Mouse (Mus musculus) lung, embryonic 16.5 days (tissue): Measurements from ENCODE around the gene Bcl6b. TPM values are rescaled to one million over a fixed set of nuclear protein-coding genes. Genes with fewer than 3 reads are reported as not detected.

ENCODE experiments used
- ATAC-seq: fragments of 200-750 bp; cut with Nextera tagmentation; 2 replicates; pipeline ENCODE4 v1.8.0; 2017; ENCODE audit warnings: low read depth, mild to moderate bottlenecking, moderate library complexity
- H3K27ac ChIP-seq: fragments of 300-500 bp; sonication (generic); 2 replicates; pipeline ENCODE4 v1.5.1; 2014; ENCODE audit warnings: mild to moderate bottlenecking, control low read depth, low read length
- H3K27me3 ChIP-seq: fragments of 300-500 bp; sonication (generic); 2 replicates; pipeline ENCODE4 v1.6.1; 2014; ENCODE audit warnings: low read depth, low read length, mixed read lengths; ENCODE audit not compliant: control insufficient read depth, insufficient read depth
- H3K36me3 ChIP-seq: fragments of 300-500 bp; sonication (generic); 2 replicates; pipeline ENCODE4 v1.6.1; 2014; ENCODE audit warnings: low read length; ENCODE audit not compliant: control insufficient read depth, insufficient read depth
- H3K4me1 ChIP-seq: fragments of 300-500 bp; sonication (generic); replicated peaks from 2 replicates; pipeline ENCODE4 v1.6.1; 2014; ENCODE audit warnings: low read length, mixed read lengths; ENCODE audit not compliant: control insufficient read depth, insufficient read depth
- H3K4me2 ChIP-seq: fragments of 300-500 bp; sonication (generic); 2 replicates; pipeline ENCODE4 v1.6.1; 2014; ENCODE audit warnings: low read depth, low read length, control low read depth
- H3K4me3 ChIP-seq: fragments of 300-500 bp; sonication (generic); 2 replicates; pipeline ENCODE4 v1.5.1; 2014; ENCODE audit warnings: mild to moderate bottlenecking, low read length, control low read depth
- H3K9ac ChIP-seq: fragments of 300-500 bp; sonication (generic); 2 replicates; pipeline ENCODE4 v1.6.1; 2014; ENCODE audit warnings: low read length, control low read depth
- H3K9me3 ChIP-seq: fragments of 300-500 bp; sonication (generic); 2 replicates; pipeline ENCODE4 v1.6.1; 2016; ENCODE audit warnings: low read length; ENCODE audit not compliant: control insufficient read depth
- WGBS: fragments of 180-500 bp; shearing (Covaris S2); extraction: QIAGEN DNeasy Blood & Tissue Kit; methylation state at CpG from one replicate; pipeline ENCODE4 v1.1.7; 2014; 5-methylcytosine and 5-hydroxymethylcytosine counted together
- polyA plus RNA-seq: library from polyadenylated mRNA; unstranded; fragments of >200 nt; fragmentation: Nextera tagmentation; extraction: Ambion mirVana; gene quantifications from 2 replicates; pipeline ENCODE4 v1.2.1, GENCODE M21; 2015

Bcl6b gene
- polyA plus RNA-seq, result 36.2 and 37.1 TPM in 2 replicates

- H3K4me3 ChIP-seq, result peak within 1 kb of the TSS; percentile 48
- 1% methylated on average over 39 of the region's 39 CpGs for WGBS
- peaks cover 37% of the 10 kb centered on the region for H3K4me1 ChIP-seq
- peak within 1 kb of the TSS; percentile 65 for H3K9ac ChIP-seq
- peak; percentile 21; the same call in 1 of the 2 replicates for ATAC-seq
- no peaks in the 10 kb centered on the region for H3K36me3 ChIP-seq
- H3K27me3 ChIP-seq, result peaks cover 20% of the 10 kb centered on the region
- no peaks in the 10 kb centered on the region for H3K9me3 ChIP-seq
- peak within 1 kb of the TSS; percentile 61 for H3K4me2 ChIP-seq
- peak within 1 kb of the TSS; percentile 93 for H3K27ac ChIP-seq
Observed at GRCm38 (mm10) chr11:70229260-70230010, at the start of gene Bcl6b. Gene Bcl6b, minus strand, starts transcription at chr11:70229798.

DNA sequence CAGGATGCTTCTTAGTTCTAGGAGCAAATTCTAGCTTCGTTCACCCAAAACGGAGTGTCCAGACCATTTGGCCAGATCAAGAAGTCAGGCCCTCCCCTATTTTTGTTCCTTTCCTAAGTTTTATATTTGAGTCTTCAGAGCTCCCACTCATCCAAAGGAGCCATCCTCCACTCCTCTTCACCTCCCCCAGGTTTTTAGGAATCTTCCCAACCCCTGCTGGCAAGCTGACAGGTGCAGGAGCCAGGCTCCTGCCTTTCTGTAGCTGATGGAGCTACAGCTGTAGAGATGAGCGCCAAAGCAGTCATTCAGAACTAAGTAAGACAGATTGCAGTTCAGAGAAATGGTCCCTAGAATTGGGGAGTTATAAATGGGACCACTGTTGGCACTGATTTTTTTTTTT is 49.4 kb upstream of the Bcl6b start:
- no peak for ATAC-seq

DNA sequence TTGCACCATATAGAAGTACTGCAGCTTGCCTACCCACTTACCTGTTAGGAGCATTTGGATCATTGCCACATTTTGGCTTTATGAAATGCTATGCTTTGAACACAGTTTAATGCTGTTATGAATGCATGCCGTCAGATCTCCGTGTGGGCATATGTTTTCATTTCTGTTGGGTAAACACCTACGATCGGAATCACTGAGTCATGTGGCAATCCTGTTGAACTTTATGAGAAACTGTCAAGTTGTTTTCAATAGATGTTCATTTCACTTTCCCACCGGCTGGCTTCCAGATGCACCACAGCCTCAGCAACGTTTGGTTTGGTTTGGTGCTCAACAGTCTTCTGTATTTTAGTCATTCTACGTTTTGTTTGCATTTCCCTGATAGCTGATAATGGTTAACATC is 42.0 kb upstream of the Bcl6b start:
- WGBS, result 62% methylated on average over 7 of the region's 7 CpGs
- H3K9me3 ChIP-seq, result no peaks in the 10 kb centered on the region
- H3K27ac ChIP-seq, result no peak overlapping the region
- H3K4me1 ChIP-seq, result no peaks in the 10 kb centered on the region
- no peak overlapping the region for H3K4me3 ChIP-seq
- no peak overlapping the region for H3K4me2 ChIP-seq
- ATAC-seq, result no peak
- no peak overlapping the region for H3K9ac ChIP-seq
- no peaks in the 10 kb centered on the region for H3K36me3 ChIP-seq
- H3K27me3 ChIP-seq, result no peaks in the 10 kb centered on the region

More for the DNA sequence above, 49.4 kb upstream of the Bcl6b start:
- H3K9ac ChIP-seq, result no peak overlapping the region
- no peaks in the 10 kb centered on the region for H3K27me3 ChIP-seq
- peaks cover 5% of the 10 kb centered on the region for H3K4me1 ChIP-seq
- H3K27ac ChIP-seq, result no peak overlapping the region
- WGBS, result 81% methylated on average over 3 of the region's 3 CpGs
- no peak overlapping the region for H3K4me3 ChIP-seq
- H3K36me3 ChIP-seq, result no peaks in the 10 kb centered on the region
- H3K9me3 ChIP-seq, result no peaks in the 10 kb centered on the region
- no peak overlapping the region for H3K4me2 ChIP-seq

GRCm38 (mm10) chr11:70266405-70266804 is 36.8 kb upstream of the Bcl6b start:
- Histone ChIP-seq H3K4me2 (no peak overlapping the region), H3K27me3 (no peaks in the 10 kb centered on the region), H3K36me3 (no peaks in the 10 kb centered on the region), H3K4me3 (no peak overlapping the region), H3K4me1 (peaks cover 4% of the 10 kb centered on the region), H3K9me3 (no peaks in the 10 kb centered on the region; the same call in 1 of the 2 replicates), H3K27ac (no peak overlapping the region), H3K9ac (no peak overlapping the region)
- 76% methylated on average over 1 of the region's 1 CpGs for WGBS
- ATAC-seq, result peak; percentile 61; the same call in 1 of the 2 replicates

DNA sequence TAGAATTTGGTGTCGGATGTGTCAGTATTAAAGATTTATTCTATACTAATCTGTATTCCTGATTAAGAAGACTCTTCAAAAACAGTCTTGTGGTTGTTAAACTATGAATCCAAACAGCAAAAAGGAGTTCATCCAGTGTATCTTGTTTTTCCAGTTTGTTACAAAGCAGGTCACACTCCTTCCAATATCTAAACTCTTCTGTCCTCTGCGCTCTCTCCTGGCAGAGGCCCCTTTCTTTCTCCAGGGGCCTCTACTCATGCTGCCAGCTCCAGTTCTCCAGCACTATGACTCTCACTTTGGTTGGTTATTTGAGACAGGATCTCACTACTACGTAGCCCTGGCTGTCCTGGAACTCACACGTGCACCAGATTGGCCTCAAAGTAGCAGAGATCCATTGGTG is 36.2 kb upstream of the Bcl6b start:
- no peaks in the 10 kb centered on the region; the same call in 1 of the 2 replicates for H3K9me3 ChIP-seq
- H3K4me3 ChIP-seq, result no peak overlapping the region
- no peak for ATAC-seq
- H3K27me3 ChIP-seq, result no peaks in the 10 kb centered on the region
- peaks cover 4% of the 10 kb centered on the region for H3K4me1 ChIP-seq
- no peak overlapping the region for H3K4me2 ChIP-seq
- no peaks in the 10 kb centered on the region for H3K36me3 ChIP-seq
- H3K9ac ChIP-seq, result no peak overlapping the region
- H3K27ac ChIP-seq, result no peak overlapping the region
- WGBS, result 57% methylated on average over 4 of the region's 4 CpGs

DNA sequence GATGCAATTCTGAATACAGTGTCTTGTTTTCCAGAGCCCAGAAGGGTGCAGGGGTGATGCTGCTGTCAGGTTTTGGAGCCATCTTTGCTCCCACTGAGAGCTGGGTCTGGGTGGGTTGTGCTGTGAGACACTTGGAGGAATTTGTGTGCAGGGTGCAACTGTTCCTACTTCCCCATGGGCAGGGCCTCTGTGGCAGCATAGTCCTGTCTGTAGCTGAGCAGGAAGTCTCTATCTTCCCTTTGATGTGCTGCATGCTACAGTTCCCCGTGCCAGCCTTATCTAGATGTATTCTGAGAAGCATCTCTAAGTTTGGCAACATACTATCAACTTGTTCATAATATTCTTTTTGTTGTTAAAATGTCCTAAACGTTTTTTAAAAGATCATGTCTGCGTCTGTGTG is 35.7 kb upstream of the Bcl6b start:
- Histone ChIP-seq H3K9ac (no peak overlapping the region), H3K27ac (no peak overlapping the region), H3K27me3 (no peaks in the 10 kb centered on the region), H3K36me3 (no peaks in the 10 kb centered on the region), H3K4me3 (no peak overlapping the region), H3K4me2 (no peak overlapping the region), H3K9me3 (no peaks in the 10 kb centered on the region; the same call in 1 of the 2 replicates), H3K4me1 (peaks cover 4% of the 10 kb centered on the region)
- ATAC-seq, result no peak
- 33% methylated on average over 3 of the region's 3 CpGs for WGBS

DNA sequence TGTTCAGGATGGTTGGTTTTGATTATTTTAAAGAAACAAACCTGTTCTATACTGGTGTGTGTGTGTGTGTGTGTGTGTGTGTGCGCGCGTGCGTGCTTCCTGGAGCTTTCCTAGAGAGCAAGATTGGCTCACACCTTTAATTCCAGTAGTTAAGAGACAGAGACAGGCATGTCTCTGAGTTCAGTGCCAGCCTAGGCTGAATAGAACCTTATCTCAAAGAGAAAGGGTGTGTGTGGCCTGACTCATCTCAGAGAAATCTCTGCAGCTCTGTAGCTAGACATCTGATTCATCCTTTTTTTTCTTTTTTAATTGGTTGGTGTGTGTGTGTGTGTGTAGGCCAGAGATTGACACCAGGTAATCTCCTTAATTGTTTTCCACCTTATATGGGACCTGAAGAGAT is 29.4 kb upstream of the Bcl6b start:
- H3K4me2 ChIP-seq, result no peak overlapping the region
- peaks cover 7% of the 10 kb centered on the region; the same call in 1 of the 2 replicates for H3K4me1 ChIP-seq
- no peaks in the 10 kb centered on the region; the same call in 1 of the 2 replicates for H3K9me3 ChIP-seq
- 82% methylated on average over 4 of the region's 4 CpGs for WGBS
- no peak overlapping the region for H3K9ac ChIP-seq
- peaks cover 12% of the 10 kb centered on the region for H3K27me3 ChIP-seq
- H3K27ac ChIP-seq, result no peak overlapping the region
- ATAC-seq, result no peak
- no peak overlapping the region for H3K4me3 ChIP-seq
- no peaks in the 10 kb centered on the region for H3K36me3 ChIP-seq

- no peaks in the 10 kb centered on the region for H3K36me3 ChIP-seq
- peak; percentile 74 for ATAC-seq
- H3K9me3 ChIP-seq, result no peaks in the 10 kb centered on the region
- peaks cover 30% of the 10 kb centered on the region for H3K27me3 ChIP-seq
- WGBS, result 3% methylated on average over 25 of the region's 25 CpGs
- peaks cover 7% of the 10 kb centered on the region; the same call in 1 of the 2 replicates for H3K4me1 ChIP-seq
- H3K27ac ChIP-seq, result no peak within 1 kb of the TSS
- H3K4me2 ChIP-seq, result peak within 1 kb of the TSS; percentile 53
- peak within 1 kb of the TSS; percentile 52 for H3K9ac ChIP-seq
- H3K4me3 ChIP-seq, result peak within 1 kb of the TSS; percentile 39
Observed at GRCm38 (mm10) chr11:70254931-70255531, 25.4 kb upstream of the Bcl6b start, which contains the start of gene Alox12. Gene Alox12, minus strand, starts transcription at chr11:70255353.

DNA sequence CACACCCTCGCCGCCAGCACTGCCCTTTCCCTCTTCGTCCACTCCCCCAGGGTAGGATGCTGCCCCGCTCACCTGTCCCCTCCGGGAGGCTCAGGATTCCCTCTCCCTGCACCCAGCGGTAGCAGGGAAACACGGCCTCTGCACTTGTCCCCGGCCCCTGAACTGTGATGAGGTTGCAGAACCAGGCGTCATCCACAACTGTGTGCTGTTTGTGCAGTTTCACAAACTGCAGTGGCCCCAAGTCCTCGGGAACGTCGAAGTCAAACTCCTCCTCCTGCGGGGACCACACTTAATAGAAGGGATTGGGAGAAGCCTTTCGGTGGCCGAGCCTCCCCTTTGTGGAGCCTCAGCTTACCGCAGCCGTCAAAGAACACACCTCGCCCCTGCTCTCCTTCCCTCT is 24.7 kb upstream of the Bcl6b start:
- Histone ChIP-seq H3K27ac (no peak overlapping the region), H3K9me3 (no peaks in the 10 kb centered on the region), H3K4me2 (peak overlapping the region; percentile 53), H3K36me3 (no peaks in the 10 kb centered on the region), H3K9ac (peak overlapping the region; percentile 52), H3K4me3 (peak overlapping the region; percentile 39), H3K4me1 (peaks cover 7% of the 10 kb centered on the region; the same call in 1 of the 2 replicates), H3K27me3 (peaks cover 30% of the 10 kb centered on the region)
- 4% methylated on average over 18 of the region's 18 CpGs for WGBS
- ATAC-seq, result peak; percentile 23; the same call in 1 of the 2 replicates
